Mouse (Mus musculus): ENCODE measurements at regions not wholly inside any gene's neighbourhood (a gene's known extent, or its start where the extent isn't known, plus 50 kb on each side); places are given as distances from the start of the nearest gene placed in this dataset.

DNA sequence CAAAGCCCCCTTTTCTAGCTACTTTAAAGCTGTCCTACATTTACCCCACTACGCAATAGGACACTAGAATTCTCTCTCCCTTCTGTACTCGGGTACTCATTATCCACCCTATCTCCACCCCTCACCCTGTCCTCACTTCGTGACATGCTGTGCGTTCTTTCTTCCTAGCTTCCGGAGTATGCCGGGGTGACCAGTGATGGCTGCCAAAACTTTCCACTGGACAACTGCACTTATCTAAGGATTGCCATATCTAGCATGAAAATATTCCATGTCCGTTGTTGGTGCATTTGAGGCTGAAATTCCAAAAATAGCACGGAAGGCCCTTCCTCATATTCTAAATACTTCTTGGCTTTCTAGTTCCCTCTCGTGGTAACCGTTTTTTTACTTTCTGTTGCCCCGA lies 54.5 kb upstream of the Slc9a9 start:
- ATAC-seq (ENCODE audit: low FRiP score) (no peak), DNase-seq (ENCODE audit: low spot score) (no peak)
- no peak overlapping the region for H3K4me2 ChIP-seq (replicated peaks; ENCODE audit: low read depth, low read length)
- no peaks in the 10 kb centered on the region for H3K4me1 ChIP-seq (replicated peaks; ENCODE audit: control insufficient read depth, insufficient read depth, low read length)
- WGBS, result 91% methylated on average over 11 of the region's 11 CpGs
- H3K9ac ChIP-seq (ENCODE audit: low read depth, low read length), result no peak overlapping the region
- no peak overlapping the region for H3K27ac ChIP-seq (ENCODE audit: low read depth, low read length)
- H3K9me3 ChIP-seq (ENCODE audit: control insufficient read depth, low read length), result no peaks in the 10 kb centered on the region
- no peak overlapping the region for H3K4me3 ChIP-seq (ENCODE audit: low read depth, low read length)
- H3K27me3 ChIP-seq (ENCODE audit: control insufficient read depth, insufficient read depth, low read length), result no peaks in the 10 kb centered on the region
- no peaks in the 10 kb centered on the region for H3K36me3 ChIP-seq (ENCODE audit: control insufficient read depth, insufficient read depth, low read length)

DNA sequence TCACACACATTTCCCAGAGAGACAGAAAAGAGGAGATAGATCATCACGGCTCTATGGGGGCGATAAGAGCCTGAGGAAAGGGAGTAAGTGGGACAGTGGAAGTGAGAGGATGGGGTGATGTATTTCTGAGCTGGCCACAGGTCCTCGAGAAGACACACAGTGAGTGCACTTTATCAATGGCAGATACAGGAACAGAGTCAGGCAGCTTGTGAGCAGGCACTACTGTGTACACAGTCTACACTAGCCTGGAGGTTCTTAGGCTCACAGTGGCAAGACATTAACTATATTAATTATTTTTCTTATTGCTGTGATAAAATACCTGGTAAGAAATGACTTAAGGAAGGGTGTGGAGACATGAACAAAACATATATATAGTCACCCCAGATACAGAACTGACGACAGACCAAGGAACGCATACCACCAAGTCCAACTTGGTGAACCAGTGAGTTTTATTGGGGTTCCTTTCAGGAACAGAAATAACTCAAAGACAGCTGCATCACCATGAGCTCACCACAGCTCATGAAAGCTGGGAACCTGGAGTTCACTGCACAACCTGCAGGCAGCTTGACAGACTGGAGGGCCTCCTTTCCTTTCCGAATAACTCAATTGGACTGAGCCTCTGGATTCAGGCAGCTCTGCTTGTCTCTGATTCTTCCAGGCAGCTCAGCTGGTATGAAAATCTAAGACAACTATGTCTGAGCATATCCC lies 51.5 kb upstream of the Slc9a9 start:
- 87% methylated on average over 6 of the region's 6 CpGs for WGBS
- DNase-seq (ENCODE audit: low spot score) (no peak), ATAC-seq (ENCODE audit: low FRiP score) (no peak)
- no peaks in the 10 kb centered on the region for H3K27me3 ChIP-seq (ENCODE audit: control insufficient read depth, insufficient read depth, low read length)
- no peak overlapping the region for H3K4me3 ChIP-seq (ENCODE audit: low read depth, low read length)
- no peaks in the 10 kb centered on the region for H3K36me3 ChIP-seq (ENCODE audit: control insufficient read depth, insufficient read depth, low read length)
- no peak overlapping the region for H3K9ac ChIP-seq (ENCODE audit: low read depth, low read length)
- no peaks in the 10 kb centered on the region for H3K9me3 ChIP-seq (ENCODE audit: control insufficient read depth, low read length)
- H3K4me2 ChIP-seq (replicated peaks; ENCODE audit: low read depth, low read length), result no peak overlapping the region
- no peak overlapping the region for H3K27ac ChIP-seq (ENCODE audit: low read depth, low read length)
- no peaks in the 10 kb centered on the region for H3K4me1 ChIP-seq (replicated peaks; ENCODE audit: control insufficient read depth, insufficient read depth, low read length)

All from hindbrain, embryonic 11.5 days (tissue).